ENCODE assay signal across 8 mouse cellular contexts in genomic region chr12:57211353-57212311, GRCm38 (mm10). TPM values are rescaled to one million over a fixed set of nuclear protein-coding genes. Genes with fewer than 3 reads are reported as not detected.
DNase-seq lines count a peak whose midpoint lies in the region; ATAC-seq and TF ChIP-seq lines count a peak whose summit lies in the region.

No protein-coding gene starts in this region.

- ATAC-seq in limb, embryonic 14.5 days (ENCODE audit: low FRiP score, low read depth): peak; percentile 73
- ATAC-seq in midbrain, embryonic 13.5 days: peak; percentile 86

- peak overlapping the region; percentile 87 for H3K4me2 ChIP-seq in limb, embryonic 14.5 days (replicated peaks; ENCODE audit: low read depth, low read length, severe bottlenecking)
- peak overlapping the region; percentile 77 for H3K4me2 ChIP-seq in midbrain, embryonic 13.5 days (replicated peaks)

- no peaks in the 10 kb centered on the region for H3K27me3 ChIP-seq in limb, embryonic 14.5 days (ENCODE audit: control insufficient read depth, insufficient read depth, low read length)
- H3K27me3 ChIP-seq in midbrain, embryonic 13.5 days: no peaks in the 10 kb centered on the region

- no peaks in the 10 kb centered on the region for H3K9me3 ChIP-seq in limb, embryonic 14.5 days (ENCODE audit: control insufficient read depth, low read length)
- no peaks in the 10 kb centered on the region for H3K9me3 ChIP-seq in midbrain, embryonic 13.5 days

- H3K4me3 ChIP-seq in limb, embryonic 14.5 days (replicated peaks; ENCODE audit: low read length): peak overlapping the region; percentile 34
- H3K4me3 ChIP-seq in midbrain, embryonic 13.5 days (replicated peaks): peak overlapping the region; percentile 51

- H3K4me1 ChIP-seq in limb, embryonic 14.5 days (ENCODE audit: control insufficient read depth, insufficient read depth, low read length): no peaks in the 10 kb centered on the region
- H3K4me1 ChIP-seq in midbrain, embryonic 13.5 days (replicated peaks): 0 out of 2 replicates have a peak, but pooled peaks cover 4% of the 10 kb centered on the region

- TF ChIP-seq POLR2A in limb, embryonic 14.5 days (IDR thresholded peaks at IDR 0.05; ENCODE audit: borderline replicate concordance, extremely low read depth, insufficient read depth, insufficient read length): 0 out of 2 replicates have a peak, but pooled peaks have one; percentile 4

- H3K9ac ChIP-seq in limb, embryonic 14.5 days (ENCODE audit: low read depth, low read length, severe bottlenecking): peak overlapping the region; percentile 53
- peak overlapping the region; percentile 67 for H3K9ac ChIP-seq in midbrain, embryonic 13.5 days (replicated peaks)

- no peak overlapping the region for H3K27ac ChIP-seq in limb, embryonic 14.5 days (replicated peaks; ENCODE audit: low read depth, low read length)
- peak overlapping the region; percentile 53 for H3K27ac ChIP-seq in midbrain, embryonic 13.5 days

- no peaks in the 10 kb centered on the region for H3K36me3 ChIP-seq in limb, embryonic 14.5 days (ENCODE audit: control insufficient read depth, insufficient read depth, low read length)
- no peaks in the 10 kb centered on the region for H3K36me3 ChIP-seq in midbrain, embryonic 13.5 days

- DNase-seq in adrenal gland, adult (ENCODE audit: inconsistent age in 2 of 2, low spot score in 1 of 2): peak; percentile 35 to 70
- no peak for DNase-seq in adrenal gland, adult 8-10 months
- DNase-seq in embryo, embryonic 10 days (ENCODE audit: low spot score): peak; percentile 70
- DNase-seq in heart, adult 18-20 months: peak; percentile 61 to 62
- DNase-seq in kidney, adult 11 months: peak; percentile 26
- DNase-seq in limb, embryonic 14.5 days (ENCODE audit: low spot score): peak; percentile 4
- DNase-seq in spleen, postnatal 36 days (ENCODE audit: low spot score in 2 of 2): peak; percentile 54

- WGBS in limb, embryonic 14.5 days: 7% methylated on average over 30 of the region's 30 CpGs
- 8% methylated on average over 30 of the region's 30 CpGs for WGBS in midbrain, embryonic 13.5 days

RNA-seq across cellular contexts. Expression of gene Slc25a21, which starts 14.4 kb away (rescaled TPM):
- under 1 TPM; 0.42 to 0.65 (median 0.63) TPM for total RNA-seq in adrenal gland, adult 8-10 months (2022)
- under 1 TPM; 0.64 to 0.67 TPM for total RNA-seq in heart, adult 18-20 months (2021)
- 0.12 and 0.24 TPM in 2 replicates for polyA plus RNA-seq in limb, embryonic 14.5 days (2012; rRNA removed)
- 0.44 and 0.45 TPM in 2 replicates for polyA plus RNA-seq in limb, embryonic 14.5 days (2014; fragmentation: Nextera tagmentation; extraction: Ambion mirVana)
- polyA plus RNA-seq in midbrain, embryonic 13.5 days (2015; fragmentation: Nextera tagmentation; extraction: Ambion mirVana): 0.14 and 0.27 TPM in 2 replicates

RNA-seq across cellular contexts. Expression of gene Prps1l3, which starts 18.6 kb away (rescaled TPM):
- total RNA-seq in adrenal gland, adult 8-10 months (2022): 10 to 100 TPM; 34.9 to 43.1 (median 37.5) TPM
- total RNA-seq in heart, adult 18-20 months (2021): 10 to 100 TPM; 17.5 to 19.0 TPM
- polyA plus RNA-seq in limb, embryonic 14.5 days (2012; rRNA removed): 28.2 and 28.4 TPM in 2 replicates
- 51.2 and 61.5 TPM in 2 replicates for polyA plus RNA-seq in limb, embryonic 14.5 days (2014; fragmentation: Nextera tagmentation; extraction: Ambion mirVana)
- 41.9 and 42.4 TPM in 2 replicates for polyA plus RNA-seq in midbrain, embryonic 13.5 days (2015; fragmentation: Nextera tagmentation; extraction: Ambion mirVana)

RNA-seq across cellular contexts. Expression of gene Mipol1, which starts 18.6 kb away (rescaled TPM):
- total RNA-seq in adrenal gland, adult 8-10 months (2022): 10 to 100 TPM; 10.3 to 16.0 (median 13.5) TPM
- total RNA-seq in heart, adult 18-20 months (2021): 1 to 10 TPM; 3.5 to 5.5 TPM
- polyA plus RNA-seq in limb, embryonic 14.5 days (2012; rRNA removed): 3.6 and 5.3 TPM in 2 replicates
- polyA plus RNA-seq in limb, embryonic 14.5 days (2014; fragmentation: Nextera tagmentation; extraction: Ambion mirVana): 8.2 and 9.5 TPM in 2 replicates
- polyA plus RNA-seq in midbrain, embryonic 13.5 days (2015; fragmentation: Nextera tagmentation; extraction: Ambion mirVana): 5.4 and 7.1 TPM in 2 replicates
